Mouse (Mus musculus): ENCODE results near the gene Zscan10.

DNA sequence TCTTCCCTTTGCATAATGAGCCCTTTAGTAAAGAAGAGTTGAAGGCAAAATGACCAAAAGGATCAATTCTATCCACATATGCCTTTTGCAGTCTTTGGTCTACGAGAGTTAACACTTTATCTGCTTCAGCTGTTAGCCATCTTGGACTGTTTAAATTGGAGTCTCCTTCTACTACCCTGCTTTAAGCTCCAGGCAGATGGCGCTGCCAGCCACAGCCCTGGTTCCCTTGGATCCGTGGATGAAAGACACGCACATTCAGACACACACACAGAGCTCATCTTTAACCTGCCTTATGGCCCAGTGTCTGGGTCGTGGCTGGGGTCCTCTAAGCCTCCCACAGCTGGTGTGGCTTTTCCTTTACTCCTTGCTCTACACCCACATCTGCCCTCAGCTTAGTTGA, 29.6 kb upstream of the Zscan10 start:
- TF ChIP-seq CTCF (IDR thresholded peaks at IDR 0.05; ENCODE audit: low read depth) (peak; percentile 29; the same call in 1 of the 2 replicates), EP300 (IDR thresholded peaks at IDR 0.05; ENCODE audit: low read depth) (no peak)

Measured in liver, embryonic 14.5 days (tissue).